Mouse (Mus musculus) heart, adult 2 months (tissue): ENCODE results near the gene Nle1. TPM values are rescaled to one million over a fixed set of nuclear protein-coding genes. Genes with fewer than 3 reads are reported as not detected.
A peak's percentile ranks its signal among the peaks of the same experiment; 100 is the strongest.

Source experiments
- DNase-seq, 2 experiments: peaks; one replicate each; pipeline ENCODE4 v3.0.0; 2021
- H3K27ac ChIP-seq: fragments of 200-600 bp; 2 replicates; pipeline ENCODE4 v1.8.1; 2022
- H3K27me3 ChIP-seq: fragments of 200-500 bp; 2 replicates; pipeline ENCODE4 v1.6.1; 2012; ENCODE audit warnings: mild to moderate bottlenecking, low read length, inconsistent platforms, mixed read lengths; ENCODE audit not compliant: control insufficient read depth, insufficient read depth
- H3K36me3 ChIP-seq: fragments of 200-500 bp; 2 replicates; pipeline ENCODE4 v1.6.1; 2012; ENCODE audit warnings: low read length, inconsistent platforms; ENCODE audit not compliant: control insufficient read depth, insufficient read depth
- H3K4me1 ChIP-seq: fragments of 200-500 bp; 2 replicates; pipeline ENCODE4 v1.6.1; 2011; ENCODE audit warnings: low read length; ENCODE audit not compliant: control insufficient read depth, insufficient read depth
- H3K4me3 ChIP-seq: fragments of 200-600 bp; 2 replicates; pipeline ENCODE4 v1.8.1; 2022
- H3K79me2 ChIP-seq: fragments of 200-500 bp; replicated peaks from 2 replicates; pipeline ENCODE4 v1.6.1; 2012; ENCODE audit warnings: mild to moderate bottlenecking, inconsistent platforms, low read length, moderate library complexity, mixed read lengths; ENCODE audit not compliant: control insufficient read depth, insufficient read depth
- H3K9ac ChIP-seq: fragments of 200-500 bp; 2 replicates; pipeline ENCODE4 v1.6.1; 2012; ENCODE audit warnings: low read depth, mild to moderate bottlenecking, control low read depth, inconsistent platforms, low read length, mixed read lengths
- CTCF ChIP-seq: fragments of 200-600 bp; IDR thresholded peaks from 2 replicates; pipeline ENCODE4 v1.8.1; 2022; ENCODE audit warnings: antibody characterized with exemption, mild to moderate bottlenecking, moderate library complexity
- EP300 ChIP-seq: fragments of 200-500 bp; IDR thresholded peaks from 2 replicates; pipeline ENCODE4 v1.6.1; 2011; ENCODE audit warnings: low read depth, low read length, control low read depth; ENCODE audit not compliant: insufficient read depth
- POLR2A ChIP-seq: fragments of 200-500 bp; IDR thresholded peaks from 2 replicates; pipeline ENCODE4 v1.6.1; 2011; ENCODE audit warnings: mild to moderate bottlenecking, low read depth, low read length, control low read depth; ENCODE audit not compliant: insufficient read depth
- WGBS: fragments of 180-500 bp; shearing (Covaris S2); methylation state at CpG from one replicate; pipeline ENCODE4 v1.1.7; 2018; 5-methylcytosine and 5-hydroxymethylcytosine counted together
- intact Hi-C: fragments of 180-260 bp; cut with DNase I; formaldehyde crosslinking; loops from one replicate; pipeline ENCODE4 v1.15.1; 2025
- polyA plus RNA-seq: library from polyadenylated mRNA; depleted of rRNA; stranded (reverse); fragments of >200 nt; gene quantifications from 2 replicates; pipeline ENCODE4 v1.2.3, GENCODE M21; 2012
- total RNA-seq, 2 experiments: library from RNA; stranded (reverse); gene quantifications; 2 replicates each; pipeline ENCODE4 v1.2.3; 2021

Gene Nle1
- total and polyA plus RNA-seq, 3 experiments, result 8.4 to 17.7 (median 11.4) TPM

DNA sequence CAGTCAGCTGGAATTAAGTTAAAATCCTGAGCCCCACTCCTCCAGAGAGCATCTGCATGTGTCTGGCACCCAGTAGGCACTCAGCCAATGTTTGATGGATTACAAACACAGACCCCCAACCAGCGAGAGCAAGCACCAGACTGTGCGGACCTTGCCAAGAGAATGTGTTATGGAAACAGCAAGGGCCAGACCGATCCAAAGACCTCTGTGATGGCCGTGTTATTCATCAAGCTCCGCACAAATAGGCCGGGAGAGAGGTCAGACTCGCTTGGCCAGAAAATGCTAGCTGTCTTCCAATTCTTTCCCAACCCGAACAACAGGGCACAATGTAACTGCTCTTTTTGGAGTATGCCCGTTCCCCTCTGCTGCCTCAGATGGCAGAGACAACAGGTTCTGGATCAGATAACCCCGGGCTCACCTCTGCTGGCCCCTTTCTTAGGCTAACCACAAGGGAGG is 19.7 kb downstream of the Nle1 start:
- WGBS, result 58% methylated on average over 10 of the region's 10 CpGs
- H3K4me1 ChIP-seq, result 0 out of 2 replicates have a peak, but pooled peaks cover 2% of the 10 kb centered on the region
- TF ChIP-seq POLR2A, result no peak
- TF ChIP-seq EP300, result no peak
- TF ChIP-seq CTCF, result no peak
- DNase-seq, result no peak
- no peak overlapping the region for H3K27ac ChIP-seq
- no peak overlapping the region for H3K9ac ChIP-seq
- no peak overlapping the region for H3K4me3 ChIP-seq
- intact Hi-C loops, result no loop called here
- no peaks in the 10 kb centered on the region for H3K79me2 ChIP-seq
- no peaks in the 10 kb centered on the region for H3K27me3 ChIP-seq
- no peaks in the 10 kb centered on the region for H3K36me3 ChIP-seq

- Histone ChIP-seq H3K27me3 (no peaks in the 10 kb centered on the region), H3K4me1 (0 out of 2 replicates have a peak, but pooled peaks cover 2% of the 10 kb centered on the region), H3K9ac (no peak overlapping the region), H3K79me2 (no peaks in the 10 kb centered on the region), H3K27ac (no peak overlapping the region), H3K36me3 (no peaks in the 10 kb centered on the region), H3K4me3 (no peak overlapping the region)
- DNase-seq, result no peak
- intact Hi-C loops, result no loop called here
- 86% methylated on average over 3 of the region's 3 CpGs for WGBS
- peak; percentile 67 for TF ChIP-seq CTCF
- TF ChIP-seq POLR2A, result no peak
- no peak for TF ChIP-seq EP300
Observed at GRCm38 (mm10) chr11:82886559-82886958, 21.7 kb downstream of the Nle1 start.

- Histone ChIP-seq H3K9ac (no peak overlapping the region), H3K4me1 (no peaks in the 10 kb centered on the region), H3K79me2 (no peaks in the 10 kb centered on the region), H3K4me3 (no peak overlapping the region), H3K27ac (no peak overlapping the region), H3K27me3 (no peaks in the 10 kb centered on the region), H3K36me3 (no peaks in the 10 kb centered on the region)
- TF ChIP-seq EP300, result no peak
- TF ChIP-seq CTCF, result no peak
- no peak for TF ChIP-seq POLR2A
- 77% methylated on average over 8 of the region's 8 CpGs for WGBS
- DNase-seq, result no peak
- intact Hi-C loops, result no loop called here
Observed at GRCm38 (mm10) chr11:82883180-82883579, 25.0 kb downstream of the Nle1 start.

DNA sequence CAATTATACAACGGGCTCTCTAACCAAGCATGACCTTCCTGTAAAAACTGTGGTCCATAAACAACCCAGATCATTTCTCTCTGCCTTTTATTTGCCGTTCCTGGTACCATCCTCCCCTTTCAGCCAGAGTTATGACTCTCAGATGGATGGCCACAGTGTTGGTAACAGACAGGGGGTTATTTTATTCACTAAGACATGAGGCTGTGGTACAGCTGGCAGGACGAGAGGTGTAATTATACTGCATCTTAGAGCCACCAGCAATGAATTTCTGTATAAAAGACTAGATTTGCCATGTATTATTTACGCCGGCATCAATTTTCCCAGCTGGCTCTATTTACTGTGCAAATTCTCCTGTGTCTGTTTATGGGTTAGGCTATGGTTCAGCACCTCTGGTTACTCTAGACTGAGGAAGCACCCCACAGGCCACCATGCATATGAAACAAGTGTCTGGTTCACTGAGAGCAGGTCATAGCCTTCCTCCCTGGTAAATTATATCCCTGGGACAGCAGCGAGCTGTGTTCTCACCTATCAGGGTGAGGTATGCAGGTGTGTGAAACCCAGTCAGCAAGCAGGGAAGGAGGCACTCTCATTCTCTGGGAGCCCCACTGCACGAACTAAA is 30.4 kb downstream of the Nle1 start:
- no peak for DNase-seq
- intact Hi-C loops, result no loop called here
- Histone ChIP-seq H3K79me2 (no peaks in the 10 kb centered on the region), H3K27ac (no peak overlapping the region), H3K9ac (no peak overlapping the region), H3K4me1 (no peaks in the 10 kb centered on the region), H3K36me3 (no peaks in the 10 kb centered on the region), H3K27me3 (no peaks in the 10 kb centered on the region), H3K4me3 (no peak overlapping the region)
- 89% methylated on average over 7 of the region's 7 CpGs for WGBS
- TF ChIP-seq CTCF, result no peak
- TF ChIP-seq POLR2A, result no peak
- TF ChIP-seq EP300, result no peak

DNA sequence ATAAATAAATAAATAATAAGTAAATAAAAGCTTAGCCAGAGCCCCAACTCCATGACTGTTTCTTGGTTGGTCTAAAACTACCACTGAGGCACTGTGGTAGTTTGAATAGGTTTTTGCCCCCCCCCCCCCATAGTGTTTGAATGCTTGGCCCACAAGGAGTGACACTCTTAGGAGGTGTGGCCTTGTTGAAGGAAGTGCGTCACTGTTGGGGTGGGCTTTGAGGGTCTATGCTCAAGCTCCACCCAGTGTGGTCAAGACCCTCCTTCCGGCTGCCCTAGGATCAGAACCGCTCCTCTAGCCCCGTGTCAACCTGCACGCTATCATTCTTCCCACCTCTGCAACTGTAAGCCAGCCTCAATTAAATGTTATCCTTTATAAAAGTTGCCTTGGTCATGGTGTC is 32.6 kb downstream of the Nle1 start:
- intact Hi-C loops, result no loop called here
- no peak overlapping the region for H3K4me3 ChIP-seq
- TF ChIP-seq EP300, result no peak
- no peak for TF ChIP-seq CTCF
- TF ChIP-seq POLR2A, result no peak
- 90% methylated on average over 5 of the region's 5 CpGs for WGBS
- no peak overlapping the region for H3K9ac ChIP-seq
- H3K36me3 ChIP-seq, result no peaks in the 10 kb centered on the region
- H3K27ac ChIP-seq, result no peak overlapping the region
- no peaks in the 10 kb centered on the region for H3K79me2 ChIP-seq
- H3K4me1 ChIP-seq, result no peaks in the 10 kb centered on the region
- no peak for DNase-seq
- H3K27me3 ChIP-seq, result no peaks in the 10 kb centered on the region

DNA sequence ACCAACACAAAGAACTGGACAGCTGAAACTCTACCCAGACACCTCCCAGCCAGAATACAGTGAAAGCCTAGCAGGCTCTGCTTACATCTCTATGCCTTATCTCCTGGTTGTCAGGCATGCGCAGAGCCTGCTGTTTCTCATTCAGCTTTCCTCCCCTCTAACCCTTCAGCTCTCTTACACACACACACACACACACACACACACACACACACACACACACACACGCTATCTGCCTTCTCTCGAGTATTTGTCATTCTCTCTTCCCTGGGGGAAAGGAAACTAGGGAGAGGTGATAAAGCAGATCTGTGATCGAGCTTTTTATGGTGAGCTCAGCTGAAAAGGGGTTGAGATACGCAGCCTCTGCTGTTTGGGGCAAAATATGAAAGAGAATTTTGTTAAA is 33.3 kb downstream of the Nle1 start:
- DNase-seq, result no peak
- no peak for TF ChIP-seq EP300
- no peak for TF ChIP-seq CTCF
- no peak for TF ChIP-seq POLR2A
- Histone ChIP-seq H3K9ac (no peak overlapping the region), H3K4me1 (no peaks in the 10 kb centered on the region), H3K36me3 (no peaks in the 10 kb centered on the region), H3K4me3 (no peak overlapping the region), H3K27ac (no peak overlapping the region), H3K79me2 (no peaks in the 10 kb centered on the region), H3K27me3 (no peaks in the 10 kb centered on the region)
- 23% methylated on average over 5 of the region's 5 CpGs for WGBS
- intact Hi-C loops, result loop anchor here (5.0 kb wide), 2 partner anchors 38 to 128 kb away; no protein-coding TSS in a partner anchor
